Mouse (Mus musculus) hindbrain, embryonic 15.5 days (tissue): ENCODE measurements around the gene Hoxd11. TPM values are rescaled to one million over a fixed set of nuclear protein-coding genes. Genes with fewer than 3 reads are reported as not detected.

Experiments used
- ATAC-seq: fragments of 200-750 bp; cut with Nextera tagmentation; 2 replicates; pipeline ENCODE4 v1.8.0; 2017; ENCODE audit warnings: low read depth, moderate number of reproducible peaks, moderate TSS enrichment; ENCODE audit not compliant: low FRiP score
- H3K27ac ChIP-seq: fragments of 300-500 bp; sonication (generic); replicated peaks from 2 replicates; pipeline ENCODE4 v1.5.1; 2015; ENCODE audit warnings: mild to moderate bottlenecking, inconsistent platforms
- H3K27me3 ChIP-seq: fragments of 300-500 bp; sonication (generic); 2 replicates; pipeline ENCODE4 v1.6.1; 2015; ENCODE audit warnings: control low read depth, inconsistent platforms
- H3K36me3 ChIP-seq: fragments of 300-500 bp; sonication (generic); 2 replicates; pipeline ENCODE4 v1.6.1; 2015; ENCODE audit warnings: control low read depth, inconsistent platforms
- H3K4me1 ChIP-seq: fragments of 300-500 bp; sonication (generic); replicated peaks from 2 replicates; pipeline ENCODE4 v1.6.1; 2015; ENCODE audit warnings: control low read depth, inconsistent platforms
- H3K4me2 ChIP-seq: fragments of 300-500 bp; sonication (generic); 2 replicates; pipeline ENCODE4 v1.6.1; 2015; ENCODE audit warnings: moderate library complexity, mild to moderate bottlenecking, inconsistent platforms
- H3K4me3 ChIP-seq: fragments of 300-500 bp; sonication (generic); 2 replicates; pipeline ENCODE4 v1.5.1; 2015; ENCODE audit warnings: mild to moderate bottlenecking, inconsistent platforms
- H3K9ac ChIP-seq: fragments of 300-500 bp; sonication (generic); 2 replicates; pipeline ENCODE4 v1.6.1; 2015; ENCODE audit warnings: inconsistent platforms
- H3K9me3 ChIP-seq: fragments of 300-500 bp; sonication (generic); 2 replicates; pipeline ENCODE4 v1.6.1; 2016; ENCODE audit warnings: control low read depth, inconsistent platforms
- WGBS: fragments of 180-500 bp; shearing (Covaris S2); methylation state at CpG from one replicate; pipeline ENCODE4 v1.1.7; 2015; 5-methylcytosine and 5-hydroxymethylcytosine counted together
- polyA plus RNA-seq: library from polyadenylated mRNA; unstranded; fragments of >200 nt; fragmentation: Nextera tagmentation; extraction: Ambion mirVana; gene quantifications from 2 replicates; pipeline ENCODE4 v1.2.1, GENCODE M21; 2015

Hoxd11 gene
- not detected in 2 replicates for polyA plus RNA-seq

DNA sequence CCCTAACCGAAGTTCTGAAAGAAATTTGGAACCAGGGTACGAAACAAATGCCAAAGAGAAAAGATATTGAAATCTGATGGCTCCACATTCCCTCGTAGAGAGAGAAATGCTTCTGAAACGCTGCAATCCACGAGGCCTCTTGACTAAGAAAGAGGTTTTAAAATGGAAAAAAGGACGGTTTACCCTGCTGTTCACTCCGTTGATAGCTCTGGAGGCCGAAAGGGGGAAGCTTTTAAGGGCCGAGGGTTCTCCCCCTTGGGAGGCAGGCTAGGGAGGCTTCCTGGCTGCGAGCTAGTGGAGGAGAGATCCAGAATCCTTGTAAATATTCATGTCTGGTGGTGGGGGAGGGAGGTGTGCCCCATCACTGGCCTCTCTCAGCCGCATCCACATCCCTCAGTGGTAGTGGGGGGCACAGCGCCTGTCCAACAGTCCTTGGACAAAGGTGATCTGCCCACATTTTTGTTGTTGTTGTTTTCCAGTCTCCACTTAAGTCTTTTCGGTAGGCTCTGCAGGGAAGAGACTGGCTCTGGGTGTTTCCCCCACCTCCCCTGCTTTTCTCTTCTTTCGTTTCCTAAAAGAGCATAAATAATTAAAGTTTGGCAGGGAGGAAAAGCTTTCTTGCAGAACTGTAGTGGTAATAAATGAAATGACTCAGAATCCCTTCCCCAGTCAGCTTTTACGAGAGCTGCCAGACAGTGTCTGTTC, at the start of gene Hoxd11:
TSS of gene Hoxd11 (plus strand) at position 667 of the 705 bp plus-strand sequence.
- no peak within 1 kb of the TSS for H3K27ac ChIP-seq
- no peak within 1 kb of the TSS for H3K9ac ChIP-seq
- H3K4me3 ChIP-seq, result no peak within 1 kb of the TSS
- no peak for ATAC-seq
- no peak within 1 kb of the TSS for H3K4me2 ChIP-seq
- H3K27me3 ChIP-seq, result peaks cover 99% of the 10 kb centered on the region
- WGBS, result 1% methylated on average over 15 of the region's 15 CpGs
- peaks cover 12% of the 10 kb centered on the region for H3K4me1 ChIP-seq
- H3K36me3 ChIP-seq, result no peaks in the 10 kb centered on the region
- no peaks in the 10 kb centered on the region for H3K9me3 ChIP-seq

- 73% methylated on average over 4 of the region's 4 CpGs for WGBS
- no peak for ATAC-seq
- no peak overlapping the region for H3K4me2 ChIP-seq
- no peak overlapping the region for H3K9ac ChIP-seq
- H3K4me3 ChIP-seq, result no peak overlapping the region
- H3K4me1 ChIP-seq, result no peaks in the 10 kb centered on the region
- peaks cover 8% of the 10 kb centered on the region; the same call in 1 of the 2 replicates for H3K27me3 ChIP-seq
- no peaks in the 10 kb centered on the region for H3K36me3 ChIP-seq
- no peak overlapping the region for H3K27ac ChIP-seq
- no peaks in the 10 kb centered on the region for H3K9me3 ChIP-seq
Observed at GRCm38 (mm10) chr2:74635412-74635811, 43.9 kb upstream of the Hoxd11 start.

DNA sequence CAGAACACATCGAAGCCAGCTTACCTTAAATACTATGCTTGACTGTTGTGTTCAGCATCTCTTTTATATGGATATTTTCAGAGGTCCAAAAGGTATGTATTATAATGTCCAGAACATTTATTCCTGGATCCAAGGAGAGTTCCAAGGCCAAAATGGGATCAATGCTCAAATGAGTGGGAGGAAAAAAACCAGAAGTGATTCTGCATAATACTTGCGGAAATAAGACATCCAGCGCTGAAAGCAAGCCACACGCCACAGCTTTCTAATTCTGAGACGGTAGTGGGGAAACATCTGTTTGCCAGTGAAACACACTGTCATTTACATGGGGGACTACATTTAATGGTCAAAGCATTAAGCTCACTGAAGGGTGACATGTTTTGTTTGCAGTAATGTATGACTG, 36.9 kb upstream of the Hoxd11 start:
- Histone ChIP-seq H3K36me3 (no peaks in the 10 kb centered on the region), H3K27me3 (peaks cover 49% of the 10 kb centered on the region), H3K4me3 (no peak overlapping the region), H3K4me2 (no peak overlapping the region), H3K9me3 (no peaks in the 10 kb centered on the region), H3K27ac (no peak overlapping the region), H3K4me1 (no peaks in the 10 kb centered on the region), H3K9ac (no peak overlapping the region)
- no peak for ATAC-seq
- WGBS, result 56% methylated on average over 5 of the region's 5 CpGs

- WGBS, result 78% methylated on average over 3 of the region's 3 CpGs
Observed at GRCm38 (mm10) chr2:74645631-74646030, 33.7 kb upstream of the Hoxd11 start.

DNA sequence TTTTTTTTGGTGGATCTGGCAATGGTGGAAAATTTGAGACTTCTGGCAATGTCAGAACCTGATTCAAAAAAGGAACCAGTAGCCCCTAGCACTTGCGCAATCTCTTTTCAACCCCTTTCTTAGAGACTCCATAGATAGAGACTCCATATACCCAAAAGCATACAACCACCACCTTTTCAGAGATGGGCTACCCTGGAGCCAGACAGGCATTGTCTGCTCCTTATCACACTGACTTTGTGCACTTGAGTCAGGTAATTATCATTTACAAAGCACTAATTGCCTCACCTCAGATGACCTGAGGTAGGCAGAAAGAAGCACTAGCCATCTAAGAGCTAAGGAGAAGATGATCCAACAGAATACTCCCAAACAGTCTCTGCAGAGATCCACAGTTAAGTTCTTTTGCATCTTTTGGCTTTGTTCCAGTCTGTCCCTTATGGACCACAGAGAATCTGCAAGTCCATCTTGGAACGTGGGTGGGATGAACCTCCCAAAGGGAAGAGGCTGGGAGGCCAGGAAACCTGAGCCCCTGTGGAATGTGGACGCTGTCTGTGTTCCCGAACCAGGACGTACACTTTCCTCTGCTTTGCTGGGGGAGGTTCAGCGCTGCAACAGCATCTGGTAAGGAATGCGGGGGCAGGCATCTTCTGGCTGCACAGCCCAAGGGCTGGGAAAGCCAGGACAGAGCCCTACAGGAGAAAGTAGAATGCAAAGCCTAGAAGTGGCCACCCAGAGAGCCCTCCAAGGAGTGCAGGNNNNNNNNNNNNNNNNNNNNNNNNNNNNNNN, 32.1 kb upstream of the Hoxd11 start:
- no peak overlapping the region for H3K4me3 ChIP-seq
- H3K9ac ChIP-seq, result no peak overlapping the region
- H3K36me3 ChIP-seq, result no peaks in the 10 kb centered on the region
- 19% methylated on average over 7 of the region's 7 CpGs for WGBS
- no peaks in the 10 kb centered on the region for H3K9me3 ChIP-seq
- H3K4me2 ChIP-seq, result no peak overlapping the region
- ATAC-seq, result no peak
- H3K4me1 ChIP-seq, result no peaks in the 10 kb centered on the region
- H3K27me3 ChIP-seq, result peaks cover 88% of the 10 kb centered on the region
- H3K27ac ChIP-seq, result no peak overlapping the region

More at GRCm38 (mm10) chr2:74645631-74646030, 33.7 kb upstream of the Hoxd11 start:
- H3K4me1 ChIP-seq, result no peaks in the 10 kb centered on the region
- no peak overlapping the region for H3K27ac ChIP-seq
- H3K27me3 ChIP-seq, result peaks cover 73% of the 10 kb centered on the region
- no peaks in the 10 kb centered on the region for H3K9me3 ChIP-seq
- no peak for ATAC-seq
- H3K4me3 ChIP-seq, result no peak overlapping the region
- no peak overlapping the region for H3K4me2 ChIP-seq
- no peaks in the 10 kb centered on the region for H3K36me3 ChIP-seq
- no peak overlapping the region for H3K9ac ChIP-seq

GRCm38 (mm10) chr2:74652996-74653340, 26.4 kb upstream of the Hoxd11 start:
- H3K27me3 ChIP-seq, result peaks cover 76% of the 10 kb centered on the region
- 38% methylated on average over 2 of the region's 2 CpGs for WGBS

GRCm38 (mm10) chr2:74653781-74654535, 25.4 kb upstream of the Hoxd11 start:
- WGBS, result 14% methylated on average over 17 of the region's 17 CpGs
- no peaks in the 10 kb centered on the region for H3K9me3 ChIP-seq
- peaks cover 67% of the 10 kb centered on the region for H3K27me3 ChIP-seq
- H3K36me3 ChIP-seq, result no peaks in the 10 kb centered on the region
- no peak overlapping the region for H3K4me2 ChIP-seq
- ATAC-seq, result no peak
- no peak overlapping the region for H3K27ac ChIP-seq
- no peak overlapping the region for H3K9ac ChIP-seq
- H3K4me1 ChIP-seq, result peaks cover 11% of the 10 kb centered on the region
- H3K4me3 ChIP-seq, result no peak overlapping the region

More at GRCm38 (mm10) chr2:74652996-74653340, 26.4 kb upstream of the Hoxd11 start:
- Histone ChIP-seq H3K4me2 (no peak overlapping the region), H3K4me3 (no peak overlapping the region), H3K36me3 (no peaks in the 10 kb centered on the region), H3K27ac (no peak overlapping the region), H3K9ac (no peak overlapping the region), H3K4me1 (peaks cover 11% of the 10 kb centered on the region), H3K9me3 (no peaks in the 10 kb centered on the region)
- ATAC-seq, result no peak

- 6% methylated on average over 20 of the region's 20 CpGs for WGBS
- H3K4me3 ChIP-seq, result no peak overlapping the region
- no peaks in the 10 kb centered on the region for H3K9me3 ChIP-seq
- no peaks in the 10 kb centered on the region for H3K36me3 ChIP-seq
- H3K9ac ChIP-seq, result no peak overlapping the region
- peak overlapping the region; percentile 59; the same call in 1 of the 2 replicates for H3K4me2 ChIP-seq
- peaks cover 11% of the 10 kb centered on the region for H3K4me1 ChIP-seq
- H3K27me3 ChIP-seq, result peaks cover 58% of the 10 kb centered on the region
- H3K27ac ChIP-seq, result no peak overlapping the region
- no peak for ATAC-seq
Observed at GRCm38 (mm10) chr2:74654743-74655419, 24.5 kb upstream of the Hoxd11 start.

- H3K27me3 ChIP-seq, result peaks cover 55% of the 10 kb centered on the region
- H3K9ac ChIP-seq, result no peak overlapping the region
- peak overlapping the region; percentile 36 for H3K4me3 ChIP-seq
- H3K4me2 ChIP-seq, result peak overlapping the region; percentile 59
- WGBS, result 1% methylated on average over 11 of the region's 47 CpGs
- H3K27ac ChIP-seq, result 0 out of 2 replicates have a peak overlapping the region, but pooled peaks have one; percentile 30
- no peaks in the 10 kb centered on the region for H3K36me3 ChIP-seq
- peaks cover 11% of the 10 kb centered on the region for H3K4me1 ChIP-seq
- ATAC-seq, result no peak
- H3K9me3 ChIP-seq, result no peaks in the 10 kb centered on the region
Observed at GRCm38 (mm10) chr2:74655420-74655781, 24.0 kb upstream of the Hoxd11 start.

- Histone ChIP-seq H3K4me1 (peaks cover 11% of the 10 kb centered on the region), H3K9ac (0 out of 2 replicates have a peak overlapping the region, but pooled peaks have one; percentile 23)
- under 1% methylated on average over 59 of the region's 69 CpGs for WGBS
Observed at GRCm38 (mm10) chr2:74655821-74656631, 23.3 kb upstream of the Hoxd11 start.

GRCm38 (mm10) chr2:74656632-74657021, 22.7 kb upstream of the Hoxd11 start:
- Histone ChIP-seq H3K36me3 (no peaks in the 10 kb centered on the region), H3K27ac (no peak overlapping the region), H3K4me1 (peaks cover 14% of the 10 kb centered on the region), H3K9me3 (no peaks in the 10 kb centered on the region), H3K4me3 (peak overlapping the region; percentile 36; the same call in 1 of the 2 replicates), H3K4me2 (no peak overlapping the region), H3K9ac (no peak overlapping the region), H3K27me3 (peaks cover 57% of the 10 kb centered on the region)
- no peak for ATAC-seq
- 3% methylated on average over 4 of the region's 4 CpGs for WGBS

More at GRCm38 (mm10) chr2:74655821-74656631, 23.3 kb upstream of the Hoxd11 start:
- Histone ChIP-seq H3K4me2 (peak overlapping the region; percentile 59), H3K9me3 (no peaks in the 10 kb centered on the region), H3K4me3 (peak overlapping the region; percentile 36), H3K36me3 (no peaks in the 10 kb centered on the region), H3K27me3 (peaks cover 55% of the 10 kb centered on the region), H3K27ac (0 out of 2 replicates have a peak overlapping the region, but pooled peaks have one; percentile 30)
- ATAC-seq, result no peak
